Mouse (Mus musculus) CH12.LX (cell line): ENCODE results near the gene Dnaja3. TPM values are rescaled to one million over a fixed set of nuclear protein-coding genes. Genes with fewer than 3 reads are reported as not detected.

ENCODE experiments used
- DNase-seq: peaks from one replicate; pipeline ENCODE4 v3.0.0-alpha.2; 2013; ENCODE audit errors: extremely low read depth
- H3K27ac ChIP-seq: 2 replicates; pipeline ENCODE4 v1.5.1; 2012; ENCODE audit warnings: low read depth, mild to moderate bottlenecking, control low read depth, moderate library complexity; ENCODE audit not compliant: insufficient read depth
- H3K27me3 ChIP-seq: replicated peaks from 2 replicates; pipeline ENCODE3; 2012; ENCODE audit warnings: inconsistent platforms
- H3K36me3 ChIP-seq, 2 experiments: replicated peaks in 1 of 2; 2 replicates each; pipeline versions ENCODE3 to v1.6.1; 2012; ENCODE audit warnings: inconsistent platforms in 1 of 2, low read length in 1 of 2, mild to moderate bottlenecking in 1 of 2, mixed read lengths in 1 of 2, moderate library complexity in 1 of 2; ENCODE audit not compliant: control insufficient read depth in 1 of 2, insufficient read depth in 1 of 2
- H3K4me1 ChIP-seq, 2 experiments: 2 replicates each; pipeline ENCODE4 v1.6.1; 2012; ENCODE audit warnings: inconsistent platforms in 1 of 2, moderate library complexity in 1 of 2; ENCODE audit not compliant: insufficient read depth in 2 of 2, control insufficient read depth in 1 of 2
- H3K4me2 ChIP-seq: 2 replicates; pipeline ENCODE4 v1.6.1; 2012; ENCODE audit warnings: low read depth, mild to moderate bottlenecking, control low read depth; ENCODE audit not compliant: poor library complexity, insufficient read depth, severe bottlenecking
- H3K4me3 ChIP-seq, 3 experiments: fragments of 150-350 bp in 1 of 3; sonication (generic) in 1 of 3; replicated peaks in 1 of 3; 2 replicates each; pipeline versions ENCODE3 to v1.5.1; 2011 to 2012; ENCODE audit warnings: low read depth in 2 of 3, low read length in 2 of 3, mild to moderate bottlenecking in 2 of 3, moderate library complexity in 2 of 3, control low read depth in 1 of 3, improper control_type of control experiment in 1 of 3, inconsistent platforms in 1 of 3, mixed read lengths in 1 of 3; ENCODE audit not compliant: poor library complexity in 1 of 3
- H3K79me2 ChIP-seq: replicated peaks from 2 replicates; pipeline ENCODE4 v1.6.1; 2012; ENCODE audit warnings: mild to moderate bottlenecking, moderate library complexity; ENCODE audit not compliant: control insufficient read depth, poor library complexity, insufficient read depth, severe bottlenecking; ENCODE audit errors: extremely low read depth
- H3K9ac ChIP-seq: 2 replicates; pipeline ENCODE4 v1.6.1; 2012; ENCODE audit warnings: low read depth, mild to moderate bottlenecking, control low read depth, moderate library complexity; ENCODE audit not compliant: insufficient read depth
- H3K9me3 ChIP-seq: replicated peaks from 2 replicates; pipeline ENCODE3; 2012; ENCODE audit warnings: low read length, inconsistent platforms, mixed read lengths
- BHLHE40 ChIP-seq: IDR thresholded peaks from 2 replicates; pipeline ENCODE4 v1.6.1; 2011; ENCODE audit warnings: mild to moderate bottlenecking, low read depth, low read length, improper control_type of control experiment
- CHD1 ChIP-seq: IDR thresholded peaks from 2 replicates; pipeline ENCODE4 v1.6.1; 2012; ENCODE audit warnings: low read depth, low read length, improper control_type of control experiment, inconsistent platforms
- CHD2 ChIP-seq: IDR thresholded peaks from 2 replicates; pipeline ENCODE4 v1.6.1; 2011; ENCODE audit warnings: low read length, improper control_type of control experiment
- CTCF ChIP-seq, 2 experiments: IDR thresholded peaks in 1 of 2; conservative IDR thresholded peaks in 1 of 2; 2 replicates each; pipeline ENCODE4 v1.5.1; 2011 to 2012; ENCODE audit warnings: low read depth in 2 of 2, low read length in 2 of 2, improper control_type of control experiment in 1 of 2, inconsistent platforms in 1 of 2, mild to moderate bottlenecking in 1 of 2, moderate library complexity in 1 of 2
- E2F4 ChIP-seq: IDR thresholded peaks from 2 replicates; pipeline ENCODE4 v1.6.1; 2011; ENCODE audit warnings: low read depth, low read length, improper control_type of control experiment; ENCODE audit not compliant: insufficient replicate concordance
- ELF1 ChIP-seq: IDR thresholded peaks from 2 replicates; pipeline ENCODE4 v1.6.1; 2014; ENCODE audit warnings: low read depth, mild to moderate bottlenecking, inconsistent platforms, low read length, improper control_type of control experiment
- EP300 ChIP-seq: IDR thresholded peaks from 2 replicates; pipeline ENCODE4 v1.6.1; 2011; ENCODE audit warnings: low read length, improper control_type of control experiment
- ETS1 ChIP-seq: conservative IDR thresholded peaks from 2 replicates; pipeline ENCODE4 v1.6.1; 2012; ENCODE audit warnings: low read depth, mild to moderate bottlenecking, inconsistent platforms, low read length, improper control_type of control experiment, moderate library complexity
- GABPA ChIP-seq: IDR thresholded peaks from 2 replicates; pipeline ENCODE4 v1.6.1; 2012; ENCODE audit warnings: low read depth, low read length, improper control_type of control experiment, inconsistent platforms; ENCODE audit not compliant: insufficient replicate concordance
- HCFC1 ChIP-seq: IDR thresholded peaks from 2 replicates; pipeline ENCODE4 v1.6.1; 2012; ENCODE audit warnings: low read depth, mild to moderate bottlenecking, inconsistent platforms, low read length, improper control_type of control experiment
- IRF4 ChIP-seq: IDR thresholded peaks from 2 replicates; pipeline ENCODE4 v1.6.1; 2014; ENCODE audit warnings: low read depth, mild to moderate bottlenecking, inconsistent platforms, low read length, improper control_type of control experiment
- JUN ChIP-seq: IDR thresholded peaks from 2 replicates; pipeline ENCODE4 v1.6.1; 2011; ENCODE audit warnings: low read depth, mild to moderate bottlenecking, low read length, improper control_type of control experiment, moderate library complexity; ENCODE audit not compliant: insufficient read depth
- JUND ChIP-seq: conservative IDR thresholded peaks from 2 replicates; pipeline ENCODE4 v1.6.1; 2011; ENCODE audit warnings: low read depth, low read length, improper control_type of control experiment
- KAT2A ChIP-seq: IDR thresholded peaks from 2 replicates; pipeline ENCODE4 v1.6.1; 2012; ENCODE audit warnings: low read length, improper control_type of control experiment, inconsistent platforms; ENCODE audit not compliant: insufficient replicate concordance
- MAFK ChIP-seq: IDR thresholded peaks from 2 replicates; pipeline ENCODE4 v1.6.1; 2011; ENCODE audit warnings: low read length, improper control_type of control experiment; ENCODE audit not compliant: insufficient replicate concordance
- MAX ChIP-seq: IDR thresholded peaks from 2 replicates; pipeline ENCODE4 v1.6.1; 2011; ENCODE audit warnings: low read length, improper control_type of control experiment
- MAZ ChIP-seq: IDR thresholded peaks from 2 replicates; pipeline ENCODE4 v1.6.1; 2012; ENCODE audit warnings: low read depth, mild to moderate bottlenecking, inconsistent platforms, low read length, improper control_type of control experiment, moderate library complexity
- MEF2A ChIP-seq: IDR thresholded peaks from 2 replicates; pipeline ENCODE4 v1.6.1; 2014; ENCODE audit warnings: low read depth, mild to moderate bottlenecking, inconsistent platforms, low read length, improper control_type of control experiment, borderline replicate concordance
- MXI1 ChIP-seq: IDR thresholded peaks from 2 replicates; pipeline ENCODE4 v1.6.1; 2011; ENCODE audit warnings: mild to moderate bottlenecking, low read depth, low read length, improper control_type of control experiment
- MYC ChIP-seq: IDR thresholded peaks from 2 replicates; pipeline ENCODE4 v1.6.1; 2011; ENCODE audit warnings: low read depth, mild to moderate bottlenecking, improper control_type of control experiment, low read length
- NELFE ChIP-seq: IDR thresholded peaks from 2 replicates; pipeline ENCODE4 v1.6.1; 2011; ENCODE audit warnings: low read depth, low read length, improper control_type of control experiment
- NRF1 ChIP-seq: IDR thresholded peaks from 2 replicates; pipeline ENCODE4 v1.6.1; 2014; ENCODE audit warnings: low read depth, mild to moderate bottlenecking, inconsistent platforms, low read length, improper control_type of control experiment, moderate library complexity
- PAX5 ChIP-seq: IDR thresholded peaks from 2 replicates; pipeline ENCODE4 v1.6.1; 2012; ENCODE audit warnings: low read length, inconsistent platforms, mixed read lengths
- POLR2A ChIP-seq: IDR thresholded peaks from 2 replicates; pipeline ENCODE4 v1.6.1; 2011; ENCODE audit warnings: low read depth, mild to moderate bottlenecking, improper control_type of control experiment, low read length
- POLR2AphosphoS2 ChIP-seq: IDR thresholded peaks from 2 replicates; pipeline ENCODE4 v1.6.1; 2011; ENCODE audit warnings: low read depth, low read length, improper control_type of control experiment
- RAD21 ChIP-seq: IDR thresholded peaks from 2 replicates; pipeline ENCODE4 v1.6.1; 2011; ENCODE audit warnings: low read depth, mild to moderate bottlenecking, low read length, improper control_type of control experiment, moderate library complexity
- RCOR1 ChIP-seq: conservative IDR thresholded peaks from 2 replicates; pipeline ENCODE4 v1.6.1; 2012; ENCODE audit warnings: low read depth, mild to moderate bottlenecking, inconsistent platforms, low read length, improper control_type of control experiment
- SIN3A ChIP-seq: IDR thresholded peaks from 2 replicates; pipeline ENCODE4 v1.6.1; 2012; ENCODE audit warnings: low read length, improper control_type of control experiment, inconsistent platforms
- SMC3 ChIP-seq: IDR thresholded peaks from 2 replicates; pipeline ENCODE4 v1.6.1; 2011; ENCODE audit warnings: low read depth, low read length, improper control_type of control experiment
- TBP ChIP-seq: conservative IDR thresholded peaks from 2 replicates; pipeline ENCODE4 v1.6.1; 2011; ENCODE audit warnings: low read depth, low read length, improper control_type of control experiment
- TCF12 ChIP-seq: IDR thresholded peaks from 2 replicates; pipeline ENCODE4 v1.6.1; 2014; ENCODE audit warnings: low read depth, mild to moderate bottlenecking, inconsistent platforms, low read length, improper control_type of control experiment
- UBTF ChIP-seq: IDR thresholded peaks from 2 replicates; pipeline ENCODE4 v1.6.1; 2012; ENCODE audit warnings: low read depth, mild to moderate bottlenecking, inconsistent platforms, low read length, improper control_type of control experiment, moderate library complexity
- USF1 ChIP-seq: IDR thresholded peaks from 2 replicates; pipeline ENCODE4 v1.6.1; 2014; ENCODE audit warnings: low read depth, mild to moderate bottlenecking, inconsistent platforms, low read length, improper control_type of control experiment
- USF2 ChIP-seq: conservative IDR thresholded peaks from 2 replicates; pipeline ENCODE4 v1.6.1; 2011; ENCODE audit warnings: low read depth, low read length, improper control_type of control experiment
- ZC3H11A ChIP-seq: IDR thresholded peaks from 2 replicates; pipeline ENCODE4 v1.6.1; 2012; ENCODE audit warnings: low read depth, mild to moderate bottlenecking, inconsistent platforms, low read length, improper control_type of control experiment
- ZKSCAN1 ChIP-seq: IDR thresholded peaks from 2 replicates; pipeline ENCODE4 v1.6.1; 2012; ENCODE audit warnings: low read depth, inconsistent platforms, low read length, improper control_type of control experiment, borderline replicate concordance
- ZMIZ1 ChIP-seq: IDR thresholded peaks from 2 replicates; pipeline ENCODE4 v1.6.1; 2012; ENCODE audit warnings: low read depth, mild to moderate bottlenecking, inconsistent platforms, low read length, improper control_type of control experiment
- ZNF384 ChIP-seq: IDR thresholded peaks from 2 replicates; pipeline ENCODE4 v1.6.1; 2012; ENCODE audit warnings: low read depth, low read length, improper control_type of control experiment, inconsistent platforms
- dilution Hi-C: fragments of 300-500 bp; cut with MboI; formaldehyde crosslinking; loops from 2 replicates; pipeline ENCODE4 v1.14.3; 2020; ENCODE audit warnings: low sequenced_read_pairs; ENCODE audit not compliant: extremely low pct_unique_long_range_greater_than_20kb, extremely low pct_ligation_motif_present
- in situ Hi-C: fragments of 300-500 bp; cut with MboI; formaldehyde crosslinking; loops from 3 replicates; pipeline ENCODE4 v1.14.3; 2019; ENCODE audit warnings: low sequenced_read_pairs, low pct_ligation_motif_present, low pct_unique_long_range_greater_than_20kb, mixed read lengths
- polyA plus RNA-seq: library from polyadenylated mRNA; unstranded; fragments of >175 nt; gene quantifications from 2 replicates; pipeline ENCODE4 v1.2.1, GENCODE M21; 2012; ENCODE audit warnings: low read depth; ENCODE audit not compliant: insufficient read length
- total RNA-seq, 2 experiments: library from RNA; depleted of rRNA; stranded (reverse); fragments of 300-350 nt in 1 of 2; fragments of >200 nt in 1 of 2; gene quantifications; 2 replicates each; pipeline ENCODE4 v1.2.3; 2012 to 2014

Dnaja3 gene
- total and polyA plus RNA-seq, 3 experiments: 56.6 to 85.3 (median 80.4) TPM

DNA sequence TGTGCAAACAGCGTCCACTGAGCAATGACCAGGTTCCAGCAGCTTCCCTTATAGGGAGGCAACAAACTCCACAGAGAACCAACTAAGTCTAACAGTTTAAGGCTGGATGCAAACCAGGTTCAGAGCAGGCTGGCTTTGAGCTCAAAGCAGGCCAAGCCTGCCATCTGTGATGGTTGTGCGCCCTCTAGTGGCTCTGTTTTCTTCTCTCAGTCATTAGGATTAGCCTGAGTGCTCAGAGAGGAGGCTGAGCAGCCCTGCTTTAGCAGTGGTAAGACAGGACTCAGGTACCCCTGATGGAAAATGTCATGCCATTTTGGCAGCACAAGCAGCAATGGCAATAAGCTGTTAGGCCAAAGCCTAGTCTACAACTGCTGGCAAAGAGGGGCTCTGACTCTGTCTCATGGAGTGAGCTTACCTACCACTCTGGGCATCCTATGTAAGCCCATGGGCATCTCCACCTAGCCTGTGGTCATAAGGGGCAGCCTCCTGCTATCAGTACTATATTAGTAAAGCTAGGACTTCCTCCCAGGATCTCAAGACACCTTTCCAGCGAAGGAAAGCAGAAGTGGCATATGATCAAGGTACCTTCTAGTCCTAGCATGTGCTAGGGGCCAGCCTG lies 27.5 kb downstream of the Dnaja3 start:
- no peak overlapping the region for H3K4me3 ChIP-seq
- TF ChIP-seq ELF1 (peak; percentile 9; the same call in 1 of the 2 replicates), UBTF (no peak), ZKSCAN1 (no peak), GABPA (no peak), MAX (no peak), HCFC1 (no peak), POLR2AphosphoS2 (no peak), CHD1 (no peak), TBP (no peak), POLR2A (no peak), ZMIZ1 (no peak), IRF4 (0 out of 2 replicates have a peak, but pooled peaks have one; percentile 15), ZC3H11A (peak; percentile 64), SIN3A (no peak), USF2 (no peak), JUND (no peak), EP300 (no peak), KAT2A (no peak), USF1 (no peak), NRF1 (peak; percentile 46; the same call in 1 of the 2 replicates), JUN (no peak), ETS1 (no peak), BHLHE40 (no peak), NELFE (no peak; the same call in 1 of the 2 replicates), MYC (no peak), MXI1 (no peak), ZNF384 (no peak), E2F4 (no peak), MAZ (no peak), TCF12 (no peak), CHD2 (no peak), CTCF (conservative IDR thresholded peaks at IDR 0.05 in 1 of 2, IDR thresholded peaks at IDR 0.05 in 1 of 2; ENCODE audit: low read depth in 2 of 2, low read length in 2 of 2) (peak; percentile 88 to 99), MEF2A (no peak), RCOR1 (no peak), RAD21 (peak; percentile 99), MAFK (no peak), SMC3 (peak; percentile 93), PAX5 (no peak)
- no peaks in the 10 kb centered on the region for H3K9me3 ChIP-seq
- H3K79me2 ChIP-seq: no peaks in the 10 kb centered on the region
- H3K27ac ChIP-seq: no peak overlapping the region
- dilution Hi-C loops: no loop called here
- H3K9ac ChIP-seq: no peak overlapping the region
- in situ Hi-C loops: no loop called here
- no peak overlapping the region for H3K4me2 ChIP-seq
- H3K4me1 ChIP-seq: peaks cover 0 to 15% of the 10 kb centered on the region in 2 experiments; a peak in 2 of 4 replicates
- no peaks in the 10 kb centered on the region for H3K27me3 ChIP-seq
- peaks cover 73 to 88% of the 10 kb centered on the region in 2 experiments for H3K36me3 ChIP-seq
- peak; percentile 93 for DNase-seq
